Mouse (Mus musculus) bone marrow, adult 2 months (tissue): ENCODE results near the gene Gm3776.
"Not testable (repeated sequence)": the region's sequence is repeated elsewhere in the genome, so short reads cannot be mapped to it uniquely, and the experiment has no call there.

Source experiments
- CTCF ChIP-seq: fragments of 200-500 bp; IDR thresholded peaks from 2 replicates; pipeline ENCODE4 v1.5.1; 2011; ENCODE audit warnings: low read length, control low read depth; ENCODE audit not compliant: control insufficient read depth, insufficient read depth
- POLR2A ChIP-seq: fragments of 200-500 bp; IDR thresholded peaks from 2 replicates; pipeline ENCODE4 v1.6.1; 2011; ENCODE audit warnings: low read depth, mild to moderate bottlenecking, control low read depth, low read length, borderline replicate concordance; ENCODE audit not compliant: control insufficient read depth

DNA sequence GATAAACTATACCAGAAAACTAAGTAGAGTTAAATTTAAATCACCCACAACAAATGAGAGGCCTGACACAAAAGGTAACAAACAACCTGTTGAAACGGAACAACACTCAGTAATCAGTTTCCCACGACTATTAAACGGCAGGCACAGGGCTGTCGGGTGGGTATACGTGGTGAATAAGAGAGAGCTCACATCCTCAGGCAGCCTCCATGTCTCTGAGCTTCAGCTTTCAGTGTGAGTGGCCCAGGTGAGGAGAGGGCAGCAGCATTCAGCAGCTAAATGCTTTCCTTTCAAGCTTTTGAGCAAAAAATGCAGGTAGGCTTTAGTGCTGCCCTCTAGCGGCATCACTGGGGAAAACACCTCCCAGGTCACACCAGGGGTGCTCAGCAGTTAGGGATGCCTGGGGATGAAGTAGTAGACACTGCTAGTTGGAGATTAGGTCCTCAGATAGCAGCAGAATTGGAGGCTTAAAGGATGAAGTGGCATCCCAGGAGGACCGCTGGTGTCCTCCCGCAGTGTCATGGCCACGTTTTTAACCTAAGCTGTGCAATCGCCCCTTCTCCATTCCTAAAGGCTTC lies 23.7 kb upstream of the Gm3776 start:
- TF ChIP-seq POLR2A, CTCF: not testable (repeated sequence)
